Mouse (Mus musculus): Measurements from ENCODE around the gene Rps6ka3. TPM values are rescaled to one million over a fixed set of nuclear protein-coding genes. Genes with fewer than 3 reads are reported as not detected.
A peak's percentile ranks its signal among the peaks of the same experiment; 100 is the strongest.

Gene Rps6ka3
- polyA plus RNA-seq, 1 experiment from 2014 or later, result 7.7 TPM

- no peaks in the 10 kb centered on the region for H3K36me3 ChIP-seq (ENCODE audit: control insufficient read depth, insufficient read depth, low read length)
- 38% methylated on average over 3 of the region's 3 CpGs for WGBS
- H3K9ac ChIP-seq (ENCODE audit: low read length), result no peak overlapping the region
- H3K27me3 ChIP-seq (ENCODE audit: control insufficient read depth, insufficient read depth, low read length), result no peaks in the 10 kb centered on the region
- no peaks in the 10 kb centered on the region for H3K9me3 ChIP-seq (ENCODE audit: control insufficient read depth, low read length)
- H3K4me1 ChIP-seq (ENCODE audit: control insufficient read depth in 2 of 2, insufficient read depth in 2 of 2, low read length in 2 of 2), result no peaks in the 10 kb centered on the region
- no peak overlapping the region for H3K4me3 ChIP-seq (ENCODE audit: control insufficient read depth in 1 of 2, insufficient read depth in 1 of 2, low read depth in 1 of 2, low read length in 2 of 2)
- no peak overlapping the region for H3K27ac ChIP-seq (replicated peaks in 1 of 2; ENCODE audit: control insufficient read depth in 1 of 2, insufficient read depth in 1 of 2, low read depth in 2 of 2, low read length in 2 of 2)
- ATAC-seq (ENCODE audit: insufficient number of reproducible peaks, insufficient read depth, low FRiP score, low read depth), result no peak
- H3K4me2 ChIP-seq (ENCODE audit: low read length), result no peak overlapping the region
These were observed 54.6 kb downstream of the Rps6ka3 start for GRCm38 (mm10) chrX:159264681-159265080.

GRCm38 (mm10) chrX:159269072-159269471 lies 59.0 kb downstream of the Rps6ka3 start:
- no peak for ATAC-seq (ENCODE audit: insufficient number of reproducible peaks, insufficient read depth, low FRiP score, low read depth)
- Histone ChIP-seq H3K4me2 (ENCODE audit: low read length) (no peak overlapping the region), H3K9ac (ENCODE audit: low read length) (no peak overlapping the region), H3K4me3 (ENCODE audit: control insufficient read depth in 1 of 2, insufficient read depth in 1 of 2, low read depth in 1 of 2, low read length in 2 of 2) (no peak overlapping the region), H3K9me3 (ENCODE audit: control insufficient read depth, low read length) (no peaks in the 10 kb centered on the region), H3K36me3 (ENCODE audit: control insufficient read depth, insufficient read depth, low read length) (no peaks in the 10 kb centered on the region), H3K27ac (replicated peaks in 1 of 2; ENCODE audit: control insufficient read depth in 1 of 2, insufficient read depth in 1 of 2, low read depth in 2 of 2, low read length in 2 of 2) (no peak overlapping the region), H3K27me3 (ENCODE audit: control insufficient read depth, insufficient read depth, low read length) (no peaks in the 10 kb centered on the region), H3K4me1 (ENCODE audit: control insufficient read depth in 2 of 2, insufficient read depth in 2 of 2, low read length in 2 of 2) (no peaks in the 10 kb centered on the region)

- H3K4me2 ChIP-seq (ENCODE audit: low read length), result no peak overlapping the region
- ATAC-seq (ENCODE audit: insufficient number of reproducible peaks, insufficient read depth, low FRiP score, low read depth), result no peak
- no peaks in the 10 kb centered on the region for H3K27me3 ChIP-seq (ENCODE audit: control insufficient read depth, insufficient read depth, low read length)
- peaks cover 6% of the 10 kb centered on the region; the same call in 1 of the 2 replicates for H3K36me3 ChIP-seq (ENCODE audit: control insufficient read depth, insufficient read depth, low read length)
- no peak overlapping the region for H3K9ac ChIP-seq (ENCODE audit: low read length)
- no peaks in the 10 kb centered on the region for H3K4me1 ChIP-seq (ENCODE audit: control insufficient read depth in 2 of 2, insufficient read depth in 2 of 2, low read length in 2 of 2)
- no peak overlapping the region for H3K4me3 ChIP-seq (ENCODE audit: control insufficient read depth in 1 of 2, insufficient read depth in 1 of 2, low read depth in 1 of 2, low read length in 2 of 2)
- WGBS, result 67% methylated on average over 5 of the region's 5 CpGs
- H3K27ac ChIP-seq (replicated peaks in 1 of 2; ENCODE audit: control insufficient read depth in 1 of 2, insufficient read depth in 1 of 2, low read depth in 2 of 2, low read length in 2 of 2), result no peak overlapping the region
- no peaks in the 10 kb centered on the region for H3K9me3 ChIP-seq (ENCODE audit: control insufficient read depth, low read length)
These were observed 76.7 kb downstream of the Rps6ka3 start for GRCm38 (mm10) chrX:159286765-159287164.

GRCm38 (mm10) chrX:159295879-159296278 lies 85.8 kb downstream of the Rps6ka3 start:
- H3K27me3 ChIP-seq (ENCODE audit: control insufficient read depth, insufficient read depth, low read length), result no peaks in the 10 kb centered on the region
- no peak overlapping the region for H3K9ac ChIP-seq (ENCODE audit: low read length)
- no peaks in the 10 kb centered on the region for H3K4me1 ChIP-seq (ENCODE audit: control insufficient read depth in 2 of 2, insufficient read depth in 2 of 2, low read length in 2 of 2)
- no peaks in the 10 kb centered on the region for H3K9me3 ChIP-seq (ENCODE audit: control insufficient read depth, low read length)
- no peak for ATAC-seq (ENCODE audit: insufficient number of reproducible peaks, insufficient read depth, low FRiP score, low read depth)
- WGBS, result 93% methylated on average over 1 of the region's 1 CpGs
- H3K4me3 ChIP-seq (ENCODE audit: control insufficient read depth in 1 of 2, insufficient read depth in 1 of 2, low read depth in 1 of 2, low read length in 2 of 2), result no peak overlapping the region
- no peaks in the 10 kb centered on the region; the same call in 1 of the 2 replicates for H3K36me3 ChIP-seq (ENCODE audit: control insufficient read depth, insufficient read depth, low read length)
- no peak overlapping the region for H3K27ac ChIP-seq (replicated peaks in 1 of 2; ENCODE audit: control insufficient read depth in 1 of 2, insufficient read depth in 1 of 2, low read depth in 2 of 2, low read length in 2 of 2)
- H3K4me2 ChIP-seq (ENCODE audit: low read length), result no peak overlapping the region

- Histone ChIP-seq H3K9ac (ENCODE audit: low read length) (no peak overlapping the region), H3K27ac (replicated peaks in 1 of 2; ENCODE audit: control insufficient read depth in 1 of 2, insufficient read depth in 1 of 2, low read depth in 2 of 2, low read length in 2 of 2) (peak overlapping the region in 1 of 2 experiments; percentile 41; a peak in 2 of 4 replicates), H3K36me3 (ENCODE audit: control insufficient read depth, insufficient read depth, low read length) (no peaks in the 10 kb centered on the region), H3K4me3 (ENCODE audit: control insufficient read depth in 1 of 2, insufficient read depth in 1 of 2, low read depth in 1 of 2, low read length in 2 of 2) (no peak overlapping the region), H3K4me1 (ENCODE audit: control insufficient read depth in 2 of 2, insufficient read depth in 2 of 2, low read length in 2 of 2) (no peaks in the 10 kb centered on the region), H3K27me3 (ENCODE audit: control insufficient read depth, insufficient read depth, low read length) (no peaks in the 10 kb centered on the region), H3K9me3 (ENCODE audit: control insufficient read depth, low read length) (no peaks in the 10 kb centered on the region), H3K4me2 (ENCODE audit: low read length) (peak overlapping the region; percentile 34)
- no peak for ATAC-seq (ENCODE audit: insufficient number of reproducible peaks, insufficient read depth, low FRiP score, low read depth)
- 60% methylated on average over 11 of the region's 11 CpGs for WGBS
These were observed 92.5 kb downstream of the Rps6ka3 start for GRCm38 (mm10) chrX:159302349-159303311.

- H3K27ac ChIP-seq (replicated peaks in 1 of 2; ENCODE audit: control insufficient read depth in 1 of 2, insufficient read depth in 1 of 2, low read depth in 2 of 2, low read length in 2 of 2), result no peak overlapping the region
- H3K4me2 ChIP-seq (ENCODE audit: low read length), result no peak overlapping the region
- H3K4me1 ChIP-seq (ENCODE audit: control insufficient read depth in 2 of 2, insufficient read depth in 2 of 2, low read length in 2 of 2), result no peaks in the 10 kb centered on the region
- H3K36me3 ChIP-seq (ENCODE audit: control insufficient read depth, insufficient read depth, low read length), result peaks cover 37% of the 10 kb centered on the region; the same call in 1 of the 2 replicates
- no peak for ATAC-seq (ENCODE audit: insufficient number of reproducible peaks, insufficient read depth, low FRiP score, low read depth)
- H3K9ac ChIP-seq (ENCODE audit: low read length), result no peak overlapping the region
- no peaks in the 10 kb centered on the region for H3K27me3 ChIP-seq (ENCODE audit: control insufficient read depth, insufficient read depth, low read length)
- no peaks in the 10 kb centered on the region for H3K9me3 ChIP-seq (ENCODE audit: control insufficient read depth, low read length)
- 59% methylated on average over 7 of the region's 7 CpGs for WGBS
- H3K4me3 ChIP-seq (ENCODE audit: control insufficient read depth in 1 of 2, insufficient read depth in 1 of 2, low read depth in 1 of 2, low read length in 2 of 2), result no peak overlapping the region
These were observed 105.2 kb downstream of the Rps6ka3 start for GRCm38 (mm10) chrX:159315293-159315692.

GRCm38 (mm10) chrX:159321342-159321741 lies 111.2 kb downstream of the Rps6ka3 start:
- Histone ChIP-seq H3K4me2 (ENCODE audit: low read length) (no peak overlapping the region), H3K27ac (replicated peaks in 1 of 2; ENCODE audit: control insufficient read depth in 1 of 2, insufficient read depth in 1 of 2, low read depth in 2 of 2, low read length in 2 of 2) (no peak overlapping the region), H3K36me3 (ENCODE audit: control insufficient read depth, insufficient read depth, low read length) (peaks cover 8% of the 10 kb centered on the region; the same call in 1 of the 2 replicates), H3K4me3 (ENCODE audit: control insufficient read depth in 1 of 2, insufficient read depth in 1 of 2, low read depth in 1 of 2, low read length in 2 of 2) (no peak overlapping the region), H3K27me3 (ENCODE audit: control insufficient read depth, insufficient read depth, low read length) (no peaks in the 10 kb centered on the region), H3K9ac (ENCODE audit: low read length) (no peak overlapping the region), H3K9me3 (ENCODE audit: control insufficient read depth, low read length) (no peaks in the 10 kb centered on the region), H3K4me1 (ENCODE audit: control insufficient read depth in 2 of 2, insufficient read depth in 2 of 2, low read length in 2 of 2) (no peaks in the 10 kb centered on the region)
- WGBS, result 26% methylated on average over 8 of the region's 8 CpGs
- no peak for ATAC-seq (ENCODE audit: insufficient number of reproducible peaks, insufficient read depth, low FRiP score, low read depth)
